Mouse (Mus musculus) ES-E14 (cell line): ENCODE data around the gene Vpreb3.

Experiments used
- CHD2 ChIP-seq: IDR thresholded peaks from 2 replicates; pipeline ENCODE4 v1.6.1; 2014; ENCODE audit warnings: mild to moderate bottlenecking, low read depth, low read length, inconsistent platforms
- HCFC1 ChIP-seq: IDR thresholded peaks from 2 replicates; pipeline ENCODE4 v1.6.1; 2012; ENCODE audit warnings: low read length, inconsistent platforms, borderline replicate concordance; ENCODE audit not compliant: insufficient read depth
- MAFK ChIP-seq: IDR thresholded peaks from 2 replicates; pipeline ENCODE4 v1.6.1; 2014; ENCODE audit warnings: mild to moderate bottlenecking, low read depth, low read length, inconsistent platforms; ENCODE audit not compliant: insufficient read depth
- ZC3H11A ChIP-seq: IDR thresholded peaks from 2 replicates; pipeline ENCODE4 v1.6.1; 2012; ENCODE audit warnings: low read depth, mild to moderate bottlenecking, inconsistent platforms, low read length, borderline replicate concordance

- TF ChIP-seq ZC3H11A (no peak), HCFC1 (0 out of 2 replicates have a peak, but pooled peaks have one; percentile 38), MAFK (no peak), CHD2 (no peak)
These were observed 50.9 kb downstream of the Vpreb3 start for GRCm38 (mm10) chr10:75993616-75994240.
